Mouse (Mus musculus): ENCODE measurements around the gene Fkbpl. TPM values are rescaled to one million over a fixed set of nuclear protein-coding genes. Genes with fewer than 3 reads are reported as not detected.
A peak's percentile ranks its signal among the peaks of the same experiment; 100 is the strongest.

The Fkbpl gene
- polyA plus RNA-seq, 1 experiment from 2014 or later: 12.9 TPM

DNA sequence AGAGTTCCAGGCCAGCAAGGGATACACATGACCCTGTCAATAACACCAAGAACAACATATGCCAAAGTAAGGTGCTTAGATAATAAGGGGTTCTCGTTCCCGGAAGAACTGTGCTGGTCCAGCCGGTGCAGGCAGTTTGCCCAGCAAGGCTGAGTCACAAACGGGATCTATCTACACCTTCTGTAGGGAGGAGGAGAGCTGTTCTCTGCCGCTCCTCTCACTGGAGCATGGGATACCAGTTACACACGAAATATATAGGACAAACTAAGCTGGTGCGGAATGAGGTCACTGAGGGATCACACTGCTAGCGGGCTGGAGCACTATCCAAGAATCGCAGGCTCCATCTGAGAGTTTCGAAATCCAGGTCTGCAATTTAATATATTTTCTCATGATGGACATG, 620 bp upstream of the Fkbpl start:
- Histone ChIP-seq H3K4me1 (replicated peaks; ENCODE audit: control insufficient read depth, insufficient read depth, low read length) (peaks cover 26% of the 10 kb centered on the region), H3K4me2 (replicated peaks) (peak overlapping the region; percentile 82; the same call in 1 of the 2 replicates), H3K4me3 (replicated peaks; ENCODE audit: low read length) (no peak overlapping the region), H3K9me3 (ENCODE audit: control insufficient read depth, low read length) (no peaks in the 10 kb centered on the region), H3K9ac (no peak overlapping the region), H3K36me3 (replicated peaks; ENCODE audit: control insufficient read depth, insufficient read depth) (peaks cover 6% of the 10 kb centered on the region), H3K27ac (peak overlapping the region; percentile 72; the same call in 1 of the 2 replicates), H3K27me3 (ENCODE audit: control insufficient read depth, insufficient read depth, low read length) (no peaks in the 10 kb centered on the region)
- ATAC-seq (ENCODE audit: low FRiP score) (no peak), DNase-seq (ENCODE audit: low spot score) (no peak)
- WGBS: 85% methylated on average over 10 of the region's 10 CpGs

DNA sequence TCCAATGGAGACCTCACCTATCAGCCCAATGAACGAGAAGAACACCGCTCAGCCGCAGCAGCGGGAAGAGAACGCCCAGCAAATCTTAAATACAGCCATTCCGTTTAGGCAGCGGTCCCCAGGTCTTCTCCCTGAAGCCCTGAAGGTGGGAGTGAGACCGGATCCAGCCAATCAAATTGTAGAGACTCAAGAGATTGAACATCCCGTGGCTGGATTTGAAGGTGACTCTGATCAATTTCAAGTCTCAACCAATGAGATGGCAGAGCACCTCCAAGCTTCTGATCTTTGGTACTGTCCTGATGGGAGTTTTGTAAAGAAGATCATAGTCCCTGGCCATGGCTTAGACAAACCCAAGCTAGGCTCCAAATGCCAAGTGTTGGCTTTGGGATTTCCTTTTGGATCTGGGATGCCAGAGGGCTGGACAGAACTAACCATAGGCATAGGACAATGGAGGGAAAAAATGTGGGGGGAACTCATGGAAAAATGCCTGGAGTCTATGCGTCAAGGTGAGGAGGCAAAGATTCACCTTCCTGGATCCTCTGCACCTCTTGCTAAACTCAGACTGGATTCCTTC, 779 bp downstream of the Fkbpl start:
- Histone ChIP-seq H3K27me3 (ENCODE audit: control insufficient read depth, insufficient read depth, low read length) (no peaks in the 10 kb centered on the region), H3K9ac (peak overlapping the region; percentile 79), H3K4me1 (replicated peaks; ENCODE audit: control insufficient read depth, insufficient read depth, low read length) (peaks cover 26% of the 10 kb centered on the region), H3K4me2 (replicated peaks) (peak overlapping the region; percentile 82), H3K27ac (peak overlapping the region; percentile 72), H3K36me3 (replicated peaks; ENCODE audit: control insufficient read depth, insufficient read depth) (peaks cover 20% of the 10 kb centered on the region), H3K9me3 (ENCODE audit: control insufficient read depth, low read length) (no peaks in the 10 kb centered on the region), H3K4me3 (replicated peaks; ENCODE audit: low read length) (peak overlapping the region; percentile 58)
- 52% methylated on average over 10 of the region's 10 CpGs for WGBS
- no peak for DNase-seq (ENCODE audit: low spot score)
- ATAC-seq (ENCODE audit: low FRiP score): no peak

DNA sequence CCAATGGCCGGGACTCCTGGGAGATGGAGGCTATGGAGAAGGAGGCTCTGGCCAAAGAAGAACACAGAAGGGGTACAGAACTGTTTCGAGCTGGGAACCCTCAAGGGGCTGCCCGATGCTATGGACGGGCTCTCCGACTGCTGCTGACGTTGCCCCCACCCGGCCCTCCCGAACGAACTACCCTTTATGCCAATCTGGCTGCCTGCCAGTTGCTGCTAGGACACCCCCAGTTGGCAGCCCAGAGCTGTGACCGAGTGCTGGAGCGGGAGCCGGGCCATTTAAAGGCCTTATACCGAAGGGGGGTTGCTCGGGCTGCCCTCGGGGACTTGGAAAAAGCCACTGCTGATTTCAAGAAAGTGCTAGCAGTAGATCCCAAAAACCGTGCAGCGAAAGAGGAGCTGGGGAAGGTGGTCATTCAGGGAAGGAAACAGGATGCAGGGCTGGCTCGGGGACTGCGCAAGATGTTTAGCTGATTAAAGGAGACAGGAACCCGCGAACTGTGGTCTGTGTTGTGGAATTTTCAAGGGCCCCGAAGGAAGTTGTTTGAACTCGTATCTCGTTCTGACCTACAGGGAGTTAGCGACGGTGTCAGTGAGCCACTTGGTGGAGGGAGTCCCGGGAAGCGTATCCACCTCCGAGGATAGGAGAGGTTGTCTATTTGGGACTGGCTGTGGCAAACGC, 1.4 kb downstream of the Fkbpl start:
- H3K4me3 ChIP-seq (replicated peaks; ENCODE audit: low read length): no peak overlapping the region
- H3K4me2 ChIP-seq (replicated peaks): peak overlapping the region; percentile 82
- DNase-seq (ENCODE audit: low spot score): no peak
- H3K27me3 ChIP-seq (ENCODE audit: control insufficient read depth, insufficient read depth, low read length): no peaks in the 10 kb centered on the region
- no peak overlapping the region for H3K9ac ChIP-seq
- H3K27ac ChIP-seq: no peak overlapping the region
- ATAC-seq (ENCODE audit: low FRiP score): no peak
- 81% methylated on average over 30 of the region's 30 CpGs for WGBS
- H3K4me1 ChIP-seq (replicated peaks; ENCODE audit: control insufficient read depth, insufficient read depth, low read length): peaks cover 26% of the 10 kb centered on the region
- H3K9me3 ChIP-seq (ENCODE audit: control insufficient read depth, low read length): no peaks in the 10 kb centered on the region
- H3K36me3 ChIP-seq (replicated peaks; ENCODE audit: control insufficient read depth, insufficient read depth): peaks cover 26% of the 10 kb centered on the region

DNA sequence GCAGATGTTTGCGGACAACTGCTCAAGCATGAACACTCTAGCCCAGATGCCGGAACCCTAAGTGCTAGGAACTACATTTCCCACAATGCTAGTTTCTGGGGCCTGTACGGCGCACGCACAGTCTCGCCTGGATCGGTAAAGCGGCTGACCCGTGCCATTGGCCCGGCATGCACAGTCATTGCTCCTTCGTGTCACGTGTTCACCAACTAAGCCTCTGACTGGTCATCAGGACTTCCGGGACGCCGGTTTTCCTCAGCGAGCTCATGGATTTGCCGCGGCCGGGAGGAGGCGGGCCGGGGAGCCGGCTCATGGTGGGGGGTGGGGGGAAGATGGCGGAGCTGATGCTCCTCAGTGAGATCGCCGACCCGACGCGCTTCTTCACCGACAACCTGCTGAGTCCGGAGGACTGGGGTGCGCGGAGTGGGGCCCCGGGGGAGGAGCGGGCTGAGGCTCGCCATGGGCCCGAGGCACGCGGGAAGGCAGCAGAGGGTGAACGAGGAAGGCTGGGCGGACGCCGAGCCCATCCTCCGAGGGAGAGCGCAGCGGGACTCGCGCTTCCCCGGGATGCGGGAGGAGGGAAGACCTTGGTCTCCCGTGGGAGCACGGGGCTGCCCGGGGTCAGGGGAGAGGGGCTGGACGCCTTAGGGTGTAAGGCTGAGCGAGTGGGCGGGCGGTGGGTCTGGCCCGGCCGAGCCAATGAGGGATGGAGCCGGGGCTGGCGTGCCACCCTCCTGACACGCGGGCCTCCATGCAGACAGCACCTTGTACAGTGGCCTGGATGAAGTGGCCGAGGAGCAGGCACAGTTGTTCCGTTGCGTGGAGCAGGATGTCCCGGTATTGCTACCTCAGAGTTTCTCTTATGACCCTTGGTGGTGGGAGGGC, 2.6 kb downstream of the Fkbpl start, which contains the start of gene Atf6b:
TSS of gene Atf6b (plus strand) at position 241 of the 882 bp plus-strand sequence.
- H3K4me1 ChIP-seq (replicated peaks; ENCODE audit: control insufficient read depth, insufficient read depth, low read length): peaks cover 26% of the 10 kb centered on the region
- peak within 1 kb of the TSS; percentile 78 for H3K27ac ChIP-seq
- peak within 1 kb of the TSS; percentile 91 for H3K4me2 ChIP-seq (replicated peaks)
- H3K9me3 ChIP-seq (ENCODE audit: control insufficient read depth, low read length): no peaks in the 10 kb centered on the region
- no peaks in the 10 kb centered on the region for H3K27me3 ChIP-seq (ENCODE audit: control insufficient read depth, insufficient read depth, low read length)
- under 1% methylated on average over 52 of the region's 66 CpGs for WGBS
- H3K4me3 ChIP-seq (replicated peaks; ENCODE audit: low read length): peak within 1 kb of the TSS; percentile 100
- peak within 1 kb of the TSS; percentile 96 for H3K9ac ChIP-seq
- DNase-seq (ENCODE audit: low spot score): peak; percentile 96
- H3K36me3 ChIP-seq (replicated peaks; ENCODE audit: control insufficient read depth, insufficient read depth): peaks cover 38% of the 10 kb centered on the region
- ATAC-seq (ENCODE audit: low FRiP score): peak; percentile 96

DNA sequence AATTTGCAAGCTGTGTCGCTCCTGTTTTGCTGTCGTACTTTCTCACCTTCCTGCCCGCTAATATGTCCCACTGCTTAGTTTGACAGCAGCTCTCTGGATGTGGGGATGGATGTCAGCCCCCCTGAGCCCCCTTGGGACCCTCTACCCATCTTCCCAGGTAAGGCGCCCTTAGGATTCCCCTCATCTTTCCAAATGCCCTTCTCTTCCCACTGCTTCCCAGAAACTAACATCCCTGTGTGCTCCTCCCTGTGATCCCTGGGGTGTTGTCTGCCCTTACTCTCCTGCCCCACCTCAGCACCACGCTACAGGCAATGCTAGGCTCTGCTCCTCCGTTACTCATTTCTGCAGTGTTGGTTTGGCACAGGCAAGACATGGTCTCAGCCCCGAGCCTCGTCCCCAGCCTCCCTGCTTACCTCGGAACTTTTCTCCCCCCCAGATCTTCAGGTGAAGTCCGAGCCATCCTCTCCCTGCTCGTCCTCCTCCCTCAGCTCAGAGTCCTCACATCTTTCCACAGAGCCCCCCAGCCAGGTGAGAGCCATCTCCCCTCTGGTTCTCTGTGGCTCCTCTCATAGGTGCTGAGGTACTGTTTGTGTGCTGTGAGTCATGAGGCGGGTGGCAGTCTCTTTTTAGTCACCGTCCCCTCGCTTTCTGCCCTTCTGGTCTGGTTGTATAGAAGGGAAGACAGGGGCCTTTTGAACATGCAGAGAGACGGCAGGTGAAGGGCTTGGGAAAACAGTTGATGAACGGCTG, 3.8 kb downstream of the Fkbpl start:
- Histone ChIP-seq H3K36me3 (replicated peaks; ENCODE audit: control insufficient read depth, insufficient read depth) (peaks cover 50% of the 10 kb centered on the region), H3K4me3 (replicated peaks; ENCODE audit: low read length) (peak overlapping the region; percentile 100), H3K4me2 (replicated peaks) (peak overlapping the region; percentile 91), H3K9ac (peak overlapping the region; percentile 96; the same call in 1 of the 2 replicates), H3K9me3 (ENCODE audit: control insufficient read depth, low read length) (no peaks in the 10 kb centered on the region), H3K27me3 (ENCODE audit: control insufficient read depth, insufficient read depth, low read length) (no peaks in the 10 kb centered on the region), H3K4me1 (replicated peaks; ENCODE audit: control insufficient read depth, insufficient read depth, low read length) (peaks cover 26% of the 10 kb centered on the region), H3K27ac (no peak overlapping the region)
- 89% methylated on average over 16 of the region's 16 CpGs for WGBS
- DNase-seq (ENCODE audit: low spot score): no peak
- no peak for ATAC-seq (ENCODE audit: low FRiP score)

DNA sequence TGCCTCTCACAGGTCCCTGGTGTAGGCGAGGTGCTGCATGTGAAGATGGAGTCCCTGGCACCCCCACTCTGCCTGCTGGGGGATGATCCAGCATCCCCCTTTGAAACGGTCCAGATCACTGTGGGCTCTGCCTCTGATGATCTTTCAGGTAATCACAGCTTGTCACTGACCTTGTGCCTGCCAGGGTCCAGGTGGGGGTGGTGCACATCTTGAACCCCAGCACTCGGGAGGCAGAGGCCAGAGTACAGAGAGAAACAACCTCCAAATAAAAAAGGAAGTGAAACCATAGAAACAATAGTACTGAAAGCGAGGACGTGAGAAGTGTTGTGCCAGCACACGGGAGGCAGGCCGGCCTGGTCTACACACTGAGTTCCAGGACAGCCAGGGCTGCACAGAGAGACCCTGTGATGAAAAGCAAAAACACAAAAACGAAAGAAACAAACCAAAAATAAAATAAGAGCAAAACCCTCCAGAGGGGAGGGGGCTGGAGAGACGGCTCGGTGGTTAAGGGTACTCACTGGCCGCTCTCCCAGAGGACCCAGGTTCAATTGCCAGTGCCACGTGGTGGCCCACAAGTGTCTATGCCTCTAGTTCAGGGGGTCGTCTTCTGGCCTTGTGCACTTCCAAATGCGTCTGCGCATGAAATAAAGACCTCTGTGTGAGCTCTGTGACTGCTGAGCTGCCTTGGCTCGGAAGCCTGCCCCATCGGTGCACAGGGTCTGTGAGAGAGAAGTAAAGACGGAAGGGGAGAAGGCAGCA, 4.7 kb downstream of the Fkbpl start:
- Histone ChIP-seq H3K4me1 (replicated peaks; ENCODE audit: control insufficient read depth, insufficient read depth, low read length) (peaks cover 26% of the 10 kb centered on the region), H3K36me3 (replicated peaks; ENCODE audit: control insufficient read depth, insufficient read depth) (peaks cover 55% of the 10 kb centered on the region), H3K4me2 (replicated peaks) (no peak overlapping the region), H3K27ac (no peak overlapping the region), H3K9ac (no peak overlapping the region), H3K4me3 (replicated peaks; ENCODE audit: low read length) (no peak overlapping the region), H3K9me3 (ENCODE audit: control insufficient read depth, low read length) (no peaks in the 10 kb centered on the region), H3K27me3 (ENCODE audit: control insufficient read depth, insufficient read depth, low read length) (no peaks in the 10 kb centered on the region)
- DNase-seq (ENCODE audit: low spot score) (no peak), ATAC-seq (ENCODE audit: low FRiP score) (no peak)
- 90% methylated on average over 18 of the region's 18 CpGs for WGBS

DNA sequence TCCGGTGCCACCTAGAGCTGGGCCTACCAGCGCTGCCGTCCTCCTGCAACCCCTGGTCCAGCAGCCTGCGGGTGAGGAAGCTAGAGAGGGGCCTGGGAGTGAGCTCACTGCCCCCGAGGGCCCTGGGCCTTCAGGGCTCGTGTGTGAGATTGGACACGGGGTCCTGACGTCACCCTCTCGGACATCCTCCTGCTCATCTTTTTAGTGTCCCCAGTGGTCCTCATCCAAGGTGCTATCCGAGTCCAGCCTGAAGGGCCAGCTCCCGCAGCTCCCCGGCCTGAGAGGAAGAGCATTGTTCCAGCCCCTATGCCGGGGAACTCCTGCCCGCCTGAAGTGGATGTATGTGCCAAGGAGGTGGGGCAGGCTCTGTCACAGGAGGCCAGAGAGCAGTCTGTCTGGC, 6.2 kb downstream of the Fkbpl start:
- Histone ChIP-seq H3K4me2 (replicated peaks) (no peak overlapping the region), H3K4me1 (replicated peaks; ENCODE audit: control insufficient read depth, insufficient read depth, low read length) (peaks cover 18% of the 10 kb centered on the region), H3K4me3 (replicated peaks; ENCODE audit: low read length) (no peak overlapping the region), H3K9me3 (ENCODE audit: control insufficient read depth, low read length) (no peaks in the 10 kb centered on the region), H3K9ac (no peak overlapping the region), H3K36me3 (replicated peaks; ENCODE audit: control insufficient read depth, insufficient read depth) (peaks cover 55% of the 10 kb centered on the region), H3K27ac (no peak overlapping the region), H3K27me3 (ENCODE audit: control insufficient read depth, insufficient read depth, low read length) (no peaks in the 10 kb centered on the region)
- DNase-seq (ENCODE audit: low spot score) (no peak), ATAC-seq (ENCODE audit: low FRiP score) (no peak)
- WGBS: 96% methylated on average over 14 of the region's 14 CpGs

DNA sequence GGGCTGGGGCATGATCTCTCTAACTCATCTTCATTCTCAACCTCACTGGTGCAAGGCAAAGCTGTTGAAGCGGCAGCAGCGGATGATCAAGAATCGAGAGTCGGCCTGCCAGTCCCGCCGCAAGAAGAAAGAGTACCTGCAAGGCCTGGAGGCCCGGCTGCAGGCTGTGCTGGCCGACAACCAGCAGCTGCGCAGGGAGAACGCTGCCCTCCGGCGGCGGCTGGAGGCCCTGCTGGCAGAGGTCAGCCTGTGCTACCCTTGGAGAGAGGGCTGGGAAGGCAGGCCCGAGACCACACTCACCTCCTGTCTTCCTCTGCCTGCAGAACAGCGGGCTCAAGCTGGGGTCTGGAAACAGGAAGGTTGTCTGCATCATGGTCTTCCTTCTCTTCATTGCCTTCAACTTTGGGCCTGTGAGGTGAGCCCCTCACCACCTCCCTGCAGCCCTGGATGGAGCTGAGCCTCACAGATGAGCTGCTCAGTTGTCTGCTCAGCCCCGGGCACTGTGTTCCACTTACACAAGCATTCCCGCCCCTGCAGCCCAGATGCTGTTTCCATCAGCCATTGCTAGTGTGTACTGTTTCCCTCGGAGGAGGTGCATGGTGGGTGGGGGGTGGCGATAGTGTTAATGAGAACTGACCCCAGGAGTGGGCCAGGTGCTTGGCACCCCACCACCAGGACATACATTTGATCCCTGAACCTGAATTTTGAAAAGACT, 7.1 kb downstream of the Fkbpl start:
- ATAC-seq (ENCODE audit: low FRiP score) (no peak), DNase-seq (ENCODE audit: low spot score) (no peak)
- no peak overlapping the region for H3K27ac ChIP-seq
- no peak overlapping the region for H3K9ac ChIP-seq
- H3K9me3 ChIP-seq (ENCODE audit: control insufficient read depth, low read length): no peaks in the 10 kb centered on the region
- H3K4me2 ChIP-seq (replicated peaks): no peak overlapping the region
- H3K4me3 ChIP-seq (replicated peaks; ENCODE audit: low read length): no peak overlapping the region
- 45% methylated on average over 19 of the region's 19 CpGs for WGBS
- H3K4me1 ChIP-seq (replicated peaks; ENCODE audit: control insufficient read depth, insufficient read depth, low read length): peaks cover 14% of the 10 kb centered on the region
- peaks cover 55% of the 10 kb centered on the region for H3K36me3 ChIP-seq (replicated peaks; ENCODE audit: control insufficient read depth, insufficient read depth)
- H3K27me3 ChIP-seq (ENCODE audit: control insufficient read depth, insufficient read depth, low read length): no peaks in the 10 kb centered on the region

All from hindbrain, embryonic 14.5 days (tissue).